Mouse (Mus musculus): ENCODE measurements around the gene Enox2. TPM values are rescaled to one million over a fixed set of nuclear protein-coding genes. Genes with fewer than 3 reads are reported as not detected.

Enox2 gene
- total and polyA plus RNA-seq, 3 experiments: 4.6 to 8.8 (median 7.8) TPM

- WGBS: 78% methylated on average over 4 of the region's 4 CpGs
- intact Hi-C loops (cut with DNase I): no loop called here
- no peak overlapping the region for H3K4me3 ChIP-seq
- H3K27me3 ChIP-seq (ENCODE audit: control insufficient read depth, insufficient read depth, low read length): no peaks in the 10 kb centered on the region
- H3K27ac ChIP-seq: no peak overlapping the region
- H3K9ac ChIP-seq (ENCODE audit: low read depth, low read length): no peak overlapping the region
- no peaks in the 10 kb centered on the region for H3K4me1 ChIP-seq (ENCODE audit: control insufficient read depth, insufficient read depth, low read length)
- DNase-seq: no peak
- no peaks in the 10 kb centered on the region for H3K79me2 ChIP-seq (replicated peaks; ENCODE audit: control insufficient read depth, insufficient read depth, low read length)
- TF ChIP-seq POLR2A (IDR thresholded peaks at IDR 0.05; ENCODE audit: insufficient read depth, low read depth, low read length): no peak
- no peak for TF ChIP-seq EP300 (IDR thresholded peaks at IDR 0.05; ENCODE audit: insufficient read depth, low read depth, low read length)
- no peaks in the 10 kb centered on the region for H3K36me3 ChIP-seq (ENCODE audit: control insufficient read depth, insufficient read depth, low read length)
These were observed 37.2 kb downstream of the Enox2 start for GRCm38 (mm10) chrX:49250816-49251215.

DNA sequence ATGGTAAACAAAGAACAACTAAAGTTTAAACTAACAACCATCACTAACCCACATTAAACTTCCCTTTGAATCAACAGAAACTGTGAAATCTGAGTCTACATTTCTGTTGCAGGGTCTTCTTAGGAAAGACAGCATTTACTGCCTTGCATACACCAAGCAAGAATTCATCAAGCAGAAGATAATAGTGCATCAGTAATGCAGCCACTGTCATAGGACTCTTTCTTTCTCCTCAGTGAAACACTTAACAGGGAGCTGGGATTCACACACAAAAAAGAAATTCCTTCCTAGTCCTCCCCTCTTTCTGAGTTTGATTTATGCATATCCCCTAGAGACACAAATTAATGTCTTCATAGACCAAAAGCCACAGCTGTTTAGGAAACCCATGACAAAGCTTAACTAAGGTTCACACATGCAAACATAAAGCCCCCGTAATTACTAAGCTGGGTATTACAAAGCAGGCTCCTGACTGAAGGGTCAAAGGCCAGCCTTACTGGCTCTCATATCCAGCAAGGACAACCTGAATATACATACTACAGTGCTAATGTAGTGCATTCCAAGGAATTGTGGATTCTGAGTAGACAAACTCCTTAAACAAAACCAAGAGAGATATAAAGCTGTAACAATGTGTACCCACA, 62.1 kb downstream of the Enox2 start:
- Histone ChIP-seq H3K4me1 (ENCODE audit: control insufficient read depth, insufficient read depth, low read length) (no peaks in the 10 kb centered on the region), H3K4me3 (no peak overlapping the region), H3K27ac (no peak overlapping the region), H3K79me2 (replicated peaks; ENCODE audit: control insufficient read depth, insufficient read depth, low read length) (no peaks in the 10 kb centered on the region), H3K9ac (ENCODE audit: low read depth, low read length) (no peak overlapping the region), H3K36me3 (ENCODE audit: control insufficient read depth, insufficient read depth, low read length) (no peaks in the 10 kb centered on the region), H3K27me3 (ENCODE audit: control insufficient read depth, insufficient read depth, low read length) (no peaks in the 10 kb centered on the region)
- intact Hi-C loops (cut with DNase I): no loop called here
- WGBS: 63% methylated on average over 1 of the region's 1 CpGs
- TF ChIP-seq EP300 (IDR thresholded peaks at IDR 0.05; ENCODE audit: insufficient read depth, low read depth, low read length) (no peak), CTCF (IDR thresholded peaks at IDR 0.05) (no peak), POLR2A (IDR thresholded peaks at IDR 0.05; ENCODE audit: insufficient read depth, low read depth, low read length) (no peak)
- no peak for DNase-seq

DNA sequence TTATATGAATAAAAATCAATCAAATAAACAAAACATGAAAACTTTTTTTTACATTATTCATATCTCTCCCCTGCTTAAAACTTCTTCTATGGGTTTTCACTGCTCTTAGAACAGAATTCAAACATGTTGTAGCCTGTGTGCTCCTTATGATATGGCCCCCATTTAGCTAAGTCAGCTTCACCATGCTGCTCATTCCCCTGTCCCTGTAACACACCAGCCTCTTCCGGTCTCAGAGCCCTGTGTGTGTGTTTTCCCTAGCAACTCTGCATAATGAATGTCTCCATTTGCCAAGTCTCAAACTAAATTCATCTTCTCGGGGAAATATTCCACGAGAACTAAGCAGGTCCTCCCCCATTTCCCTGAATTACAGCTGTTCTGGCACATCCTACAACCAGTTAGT, 71.6 kb downstream of the Enox2 start:
- intact Hi-C loops (cut with DNase I): no loop called here
- 54% methylated on average over 3 of the region's 3 CpGs for WGBS
- Histone ChIP-seq H3K27me3 (ENCODE audit: control insufficient read depth, insufficient read depth, low read length) (no peaks in the 10 kb centered on the region), H3K9ac (ENCODE audit: low read depth, low read length) (no peak overlapping the region), H3K79me2 (replicated peaks; ENCODE audit: control insufficient read depth, insufficient read depth, low read length) (no peaks in the 10 kb centered on the region), H3K27ac (no peak overlapping the region), H3K36me3 (ENCODE audit: control insufficient read depth, insufficient read depth, low read length) (no peaks in the 10 kb centered on the region), H3K4me3 (no peak overlapping the region), H3K4me1 (ENCODE audit: control insufficient read depth, insufficient read depth, low read length) (no peaks in the 10 kb centered on the region)
- no peak for TF ChIP-seq POLR2A (IDR thresholded peaks at IDR 0.05; ENCODE audit: insufficient read depth, low read depth, low read length)
- no peak for TF ChIP-seq EP300 (IDR thresholded peaks at IDR 0.05; ENCODE audit: insufficient read depth, low read depth, low read length)
- TF ChIP-seq CTCF (IDR thresholded peaks at IDR 0.05): no peak
- DNase-seq: no peak

DNA sequence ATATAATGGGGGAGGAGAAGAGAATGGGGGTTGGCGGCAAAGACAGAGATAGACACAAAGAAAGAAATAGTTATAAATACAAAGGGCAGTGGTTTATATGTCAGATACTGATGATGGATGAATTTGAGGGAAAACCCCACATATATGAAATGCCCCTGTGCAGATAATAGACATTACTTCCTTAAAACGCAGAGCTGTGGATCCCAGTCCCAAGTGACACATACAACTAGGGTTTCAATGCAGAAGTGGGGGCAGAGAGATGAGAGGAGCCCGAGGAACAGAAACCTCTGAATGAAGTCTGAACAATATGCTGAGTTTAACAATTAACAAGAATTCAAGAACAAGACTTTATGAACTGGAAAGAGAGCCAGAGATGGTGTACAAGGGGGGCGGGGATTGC, 91.7 kb downstream of the Enox2 start:
- DNase-seq: no peak
- no peak overlapping the region for H3K9ac ChIP-seq (ENCODE audit: low read depth, low read length)
- no peaks in the 10 kb centered on the region for H3K27me3 ChIP-seq (ENCODE audit: control insufficient read depth, insufficient read depth, low read length)
- H3K4me1 ChIP-seq (ENCODE audit: control insufficient read depth, insufficient read depth, low read length): no peaks in the 10 kb centered on the region
- no peak overlapping the region for H3K27ac ChIP-seq
- intact Hi-C loops (cut with DNase I): no loop called here
- 76% methylated on average over 4 of the region's 4 CpGs for WGBS
- H3K4me3 ChIP-seq: no peak overlapping the region
- no peaks in the 10 kb centered on the region for H3K36me3 ChIP-seq (ENCODE audit: control insufficient read depth, insufficient read depth, low read length)
- TF ChIP-seq CTCF (IDR thresholded peaks at IDR 0.05) (no peak), EP300 (IDR thresholded peaks at IDR 0.05; ENCODE audit: insufficient read depth, low read depth, low read length) (no peak), POLR2A (IDR thresholded peaks at IDR 0.05; ENCODE audit: insufficient read depth, low read depth, low read length) (no peak)
- no peaks in the 10 kb centered on the region for H3K79me2 ChIP-seq (replicated peaks; ENCODE audit: control insufficient read depth, insufficient read depth, low read length)

- H3K79me2 ChIP-seq (replicated peaks; ENCODE audit: control insufficient read depth, insufficient read depth, low read length): no peaks in the 10 kb centered on the region
- 79% methylated on average over 3 of the region's 3 CpGs for WGBS
- no peaks in the 10 kb centered on the region for H3K36me3 ChIP-seq (ENCODE audit: control insufficient read depth, insufficient read depth, low read length)
- intact Hi-C loops (cut with DNase I): no loop called here
- no peaks in the 10 kb centered on the region for H3K27me3 ChIP-seq (ENCODE audit: control insufficient read depth, insufficient read depth, low read length)
- TF ChIP-seq CTCF (IDR thresholded peaks at IDR 0.05): no peak
- TF ChIP-seq EP300 (IDR thresholded peaks at IDR 0.05; ENCODE audit: insufficient read depth, low read depth, low read length): no peak
- TF ChIP-seq POLR2A (IDR thresholded peaks at IDR 0.05; ENCODE audit: insufficient read depth, low read depth, low read length): no peak
- DNase-seq: no peak
- no peak overlapping the region for H3K9ac ChIP-seq (ENCODE audit: low read depth, low read length)
- no peak overlapping the region for H3K4me3 ChIP-seq
- H3K27ac ChIP-seq: no peak overlapping the region
- H3K4me1 ChIP-seq (ENCODE audit: control insufficient read depth, insufficient read depth, low read length): no peaks in the 10 kb centered on the region
These were observed 106.9 kb downstream of the Enox2 start for GRCm38 (mm10) chrX:49181136-49181535.

DNA sequence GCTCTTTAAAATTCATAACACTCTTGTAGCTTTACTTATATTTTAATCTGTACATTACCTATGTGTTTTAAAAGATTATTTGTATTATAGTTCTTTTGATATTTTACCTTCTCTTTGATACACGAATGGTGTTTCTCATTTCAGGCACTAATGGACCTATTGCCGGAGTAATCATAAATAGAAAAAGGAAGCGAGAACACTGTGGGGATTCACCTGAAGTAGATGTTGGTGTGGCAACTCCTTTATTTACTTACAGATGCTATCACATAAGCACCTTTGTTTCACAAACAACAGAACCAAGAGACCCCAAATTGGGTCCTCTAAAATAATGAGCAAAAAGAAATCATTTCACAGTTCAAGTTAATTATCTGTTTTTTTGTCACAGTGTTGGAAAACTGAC, 109.4 kb downstream of the Enox2 start:
- H3K36me3 ChIP-seq (ENCODE audit: control insufficient read depth, insufficient read depth, low read length): no peaks in the 10 kb centered on the region
- no peaks in the 10 kb centered on the region for H3K27me3 ChIP-seq (ENCODE audit: control insufficient read depth, insufficient read depth, low read length)
- no peaks in the 10 kb centered on the region for H3K79me2 ChIP-seq (replicated peaks; ENCODE audit: control insufficient read depth, insufficient read depth, low read length)
- TF ChIP-seq EP300 (IDR thresholded peaks at IDR 0.05; ENCODE audit: insufficient read depth, low read depth, low read length) (no peak), POLR2A (IDR thresholded peaks at IDR 0.05; ENCODE audit: insufficient read depth, low read depth, low read length) (no peak), CTCF (IDR thresholded peaks at IDR 0.05) (no peak)
- DNase-seq: no peak
- intact Hi-C loops (cut with DNase I): no loop called here
- no peak overlapping the region for H3K4me3 ChIP-seq
- 86% methylated on average over 3 of the region's 3 CpGs for WGBS
- no peaks in the 10 kb centered on the region for H3K4me1 ChIP-seq (ENCODE audit: control insufficient read depth, insufficient read depth, low read length)
- H3K9ac ChIP-seq (ENCODE audit: low read depth, low read length): no peak overlapping the region
- no peak overlapping the region for H3K27ac ChIP-seq
